Mouse (Mus musculus): ENCODE results near the gene Slco3a1.

- no peak for TF ChIP-seq CTCF (IDR thresholded peaks at IDR 0.05; ENCODE audit: low read depth)
- TF ChIP-seq EP300 (IDR thresholded peaks at IDR 0.05; ENCODE audit: low read depth) = no peak
Observed at GRCm38 (mm10) chr7:74252066-74252465, 302.5 kb downstream of the Slco3a1 start.
